Mouse (Mus musculus) liver, postnatal 0 days (tissue): ENCODE data around the gene Plcd3. TPM values are rescaled to one million over a fixed set of nuclear protein-coding genes. Genes with fewer than 3 reads are reported as not detected.

ENCODE experiments used
- ATAC-seq: fragments of 200-750 bp; cut with Nextera tagmentation; 2 replicates; pipeline ENCODE4 v1.8.0; 2017; ENCODE audit warnings: mild to moderate bottlenecking, moderate library complexity
- DNase-seq: peaks from one replicate; pipeline ENCODE4 v3.0.0-alpha.2; 2016
- H3K27ac ChIP-seq: fragments of 300-500 bp; sonication (generic); 2 replicates; pipeline ENCODE4 v1.5.1; 2014; ENCODE audit warnings: antibody characterized with exemption, moderate library complexity, mild to moderate bottlenecking, low read depth
- H3K27me3 ChIP-seq: fragments of 300-500 bp; sonication (generic); 2 replicates; pipeline ENCODE4 v1.6.1; 2014; ENCODE audit warnings: low read length, control low read depth, mixed read lengths; ENCODE audit not compliant: insufficient read depth
- H3K36me3 ChIP-seq: fragments of 300-500 bp; sonication (generic); replicated peaks from 2 replicates; pipeline ENCODE4 v1.6.1; 2014; ENCODE audit warnings: mild to moderate bottlenecking, control low read depth, low read length, moderate library complexity, mixed read lengths; ENCODE audit not compliant: insufficient read depth
- H3K4me1 ChIP-seq: fragments of 300-500 bp; sonication (generic); 2 replicates; pipeline ENCODE4 v1.6.1; 2014; ENCODE audit warnings: antibody characterized with exemption, mild to moderate bottlenecking, control low read depth; ENCODE audit not compliant: insufficient read depth
- H3K4me2 ChIP-seq: fragments of 300-500 bp; sonication (generic); 2 replicates; pipeline ENCODE4 v1.6.1; 2014; ENCODE audit warnings: low read depth, mild to moderate bottlenecking, low read length, moderate library complexity, mixed read lengths
- H3K4me3 ChIP-seq: fragments of 300-500 bp; sonication (generic); 2 replicates; pipeline ENCODE4 v1.5.1; 2014; ENCODE audit warnings: low read depth, low read length
- H3K9ac ChIP-seq: fragments of 300-500 bp; sonication (generic); replicated peaks from 2 replicates; pipeline ENCODE4 v1.6.1; 2014; ENCODE audit warnings: mild to moderate bottlenecking, moderate library complexity
- H3K9me3 ChIP-seq: fragments of 300-500 bp; sonication (generic); 2 replicates; pipeline ENCODE4 v1.6.1; 2016; ENCODE audit warnings: mild to moderate bottlenecking, control low read depth, low read length, mixed read lengths
- CTCF ChIP-seq: sonication (generic); IDR thresholded peaks from 2 replicates; pipeline ENCODE4 v1.5.1; 2016; ENCODE audit warnings: antibody characterized with exemption, low read depth
- EP300 ChIP-seq: IDR thresholded peaks from 2 replicates; pipeline ENCODE4 v1.6.1; 2016; ENCODE audit warnings: antibody characterized with exemption, low read depth, mild to moderate bottlenecking
- WGBS: fragments of 180-500 bp; shearing (Covaris S2); extraction: QIAGEN DNeasy Blood & Tissue Kit; methylation state at CpG from one replicate; pipeline ENCODE4 v1.1.7; 2014; ENCODE audit not compliant: insufficient replicate concordance; 5-methylcytosine and 5-hydroxymethylcytosine counted together
- polyA plus RNA-seq: library from polyadenylated mRNA; unstranded; fragments of >200 nt; fragmentation: Nextera tagmentation; extraction: Ambion mirVana; gene quantifications from 2 replicates; pipeline ENCODE4 v1.2.1, GENCODE M21; 2015

The Plcd3 gene
- polyA plus RNA-seq, 1 experiment from 2014 or later = 0.82 TPM

DNA sequence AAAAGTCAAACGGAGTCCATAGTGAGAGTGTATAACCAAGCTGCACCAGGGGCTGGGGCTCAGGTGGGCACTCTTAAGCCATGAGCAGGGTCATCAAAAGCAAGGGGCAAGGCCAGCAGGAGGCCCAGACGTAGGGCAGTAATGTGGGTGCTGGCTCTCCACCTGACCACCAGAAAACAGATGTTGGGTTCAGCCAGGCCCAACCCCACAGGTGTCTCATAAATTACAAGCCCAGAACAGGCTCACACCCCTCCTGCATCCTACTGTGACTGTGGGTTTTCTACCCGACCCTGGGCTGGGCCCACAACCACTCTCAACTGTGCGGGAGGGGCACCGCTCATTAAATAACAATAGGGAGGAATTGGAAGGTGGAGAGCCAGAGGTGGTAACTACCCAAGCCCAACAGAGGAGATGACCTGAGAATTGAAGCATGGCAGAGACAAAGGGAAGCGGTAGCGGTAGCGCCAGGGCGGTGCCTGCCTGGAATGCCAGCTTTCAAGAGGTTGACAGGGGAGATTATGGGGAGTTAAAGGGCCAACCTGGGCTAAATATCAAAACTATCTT is 6.3 kb downstream of the Plcd3 start:
- Histone ChIP-seq H3K4me3 (no peak overlapping the region), H3K4me2 (no peak overlapping the region), H3K27me3 (peaks cover under 1% of the 10 kb centered on the region), H3K9me3 (no peaks in the 10 kb centered on the region), H3K4me1 (peaks cover 5% of the 10 kb centered on the region; the same call in 1 of the 2 replicates), H3K9ac (no peak overlapping the region), H3K27ac (no peak overlapping the region), H3K36me3 (no peaks in the 10 kb centered on the region)
- TF ChIP-seq EP300 (no peak), CTCF (no peak)
- DNase-seq (no peak), ATAC-seq (no peak)
- WGBS = 75% methylated on average over 9 of the region's 9 CpGs

- no peak for TF ChIP-seq EP300
- TF ChIP-seq CTCF = no peak
- peak; percentile 35; the same call in 1 of the 2 replicates for ATAC-seq
- 54% methylated on average over 20 of the region's 20 CpGs for whole genome bisulfite sequencing
- Histone ChIP-seq H3K27me3 (no peaks in the 10 kb centered on the region), H3K9ac (no peak overlapping the region), H3K36me3 (no peaks in the 10 kb centered on the region), H3K4me2 (no peak overlapping the region), H3K4me3 (no peak overlapping the region), H3K9me3 (no peaks in the 10 kb centered on the region), H3K27ac (peak overlapping the region; percentile 29; the same call in 1 of the 2 replicates), H3K4me1 (peaks cover 5% of the 10 kb centered on the region; the same call in 1 of the 2 replicates)
- no peak for DNase-seq
Observed at GRCm38 (mm10) chr11:103093862-103094833, 7.3 kb downstream of the Plcd3 start.

GRCm38 (mm10) chr11:103093306-103093705 is 8.2 kb downstream of the Plcd3 start:
- ATAC-seq (no peak), DNase-seq (no peak)
- no peak overlapping the region for H3K9ac ChIP-seq
- TF ChIP-seq EP300 = no peak
- no peak for TF ChIP-seq CTCF
- peaks cover 5% of the 10 kb centered on the region; the same call in 1 of the 2 replicates for H3K4me1 ChIP-seq
- no peaks in the 10 kb centered on the region for H3K36me3 ChIP-seq
- H3K4me2 ChIP-seq = no peak overlapping the region
- no peaks in the 10 kb centered on the region for H3K27me3 ChIP-seq
- WGBS = 72% methylated on average over 7 of the region's 7 CpGs
- no peak overlapping the region for H3K4me3 ChIP-seq
- H3K9me3 ChIP-seq = no peaks in the 10 kb centered on the region
- H3K27ac ChIP-seq = no peak overlapping the region

DNA sequence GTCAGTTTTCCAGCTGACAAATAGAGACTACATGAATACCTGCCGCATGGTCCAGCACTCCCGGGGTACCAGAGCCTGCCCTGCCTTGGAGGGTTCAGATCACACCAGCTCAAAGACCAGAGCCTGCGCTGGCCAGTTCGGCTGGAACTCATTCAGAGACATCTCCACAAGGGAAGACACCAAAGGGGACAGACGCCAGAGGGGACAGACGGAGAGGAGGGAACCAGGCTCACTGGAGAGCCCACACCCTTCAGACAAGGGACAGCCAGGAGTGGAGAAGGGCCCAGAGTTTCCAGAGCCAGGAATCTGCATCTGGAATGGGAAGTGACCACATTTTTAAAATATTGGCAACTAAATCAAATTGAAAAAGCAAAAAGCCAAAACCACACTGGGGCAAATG is 19.8 kb downstream of the Plcd3 start:
- 73% methylated on average over 6 of the region's 6 CpGs for WGBS
- no peak overlapping the region for H3K4me3 ChIP-seq
- ATAC-seq = no peak
- no peaks in the 10 kb centered on the region for H3K9me3 ChIP-seq
- H3K36me3 ChIP-seq = no peaks in the 10 kb centered on the region
- TF ChIP-seq CTCF (no peak), EP300 (no peak)
- no peak overlapping the region for H3K4me2 ChIP-seq
- no peak for DNase-seq
- H3K9ac ChIP-seq = no peak overlapping the region
- peaks cover 9% of the 10 kb centered on the region for H3K4me1 ChIP-seq
- H3K27ac ChIP-seq = no peak overlapping the region
- H3K27me3 ChIP-seq = peaks cover 12% of the 10 kb centered on the region

- ATAC-seq = 0 out of 2 replicates have a peak, but pooled peaks have one; percentile 31
- Histone ChIP-seq H3K27me3 (peaks cover 12% of the 10 kb centered on the region), H3K4me1 (peaks cover 9% of the 10 kb centered on the region), H3K4me3 (peak overlapping the region; percentile 28), H3K9me3 (no peaks in the 10 kb centered on the region), H3K27ac (no peak overlapping the region), H3K4me2 (peak overlapping the region; percentile 58), H3K9ac (0 out of 2 replicates have a peak overlapping the region, but pooled peaks have one; percentile 30), H3K36me3 (no peaks in the 10 kb centered on the region)
- TF ChIP-seq EP300 (no peak), CTCF (peak; percentile 45)
- 10% methylated on average over 39 of the region's 43 CpGs for WGBS
- peak; percentile 32 for DNase-seq
Observed at GRCm38 (mm10) chr11:103080323-103081091, 21.0 kb downstream of the Plcd3 start.

DNA sequence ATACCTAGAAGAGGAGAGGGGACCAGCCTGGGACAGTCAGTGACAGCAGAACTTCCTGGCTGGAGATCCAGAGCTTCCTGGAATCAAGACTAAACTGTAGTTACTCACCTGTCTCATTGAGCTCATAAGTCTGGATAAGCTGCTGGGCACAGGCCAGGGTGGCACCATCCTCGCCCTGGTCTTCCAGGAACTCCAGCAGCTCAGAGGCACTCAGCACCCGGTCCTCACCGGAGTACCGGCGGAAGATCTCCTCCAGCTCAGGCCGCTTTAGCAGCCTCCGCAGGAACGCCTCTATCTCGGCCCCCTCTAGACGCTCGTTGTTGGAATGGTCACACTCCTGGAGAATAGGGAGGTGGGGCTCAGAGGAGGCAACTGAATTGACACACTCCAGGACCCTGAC is 23.3 kb downstream of the Plcd3 start:
- peaks cover 9% of the 10 kb centered on the region for H3K4me1 ChIP-seq
- WGBS = 91% methylated on average over 11 of the region's 11 CpGs
- no peak overlapping the region for H3K9ac ChIP-seq
- no peak for ATAC-seq
- H3K4me2 ChIP-seq = no peak overlapping the region
- TF ChIP-seq CTCF = no peak
- TF ChIP-seq EP300 = no peak
- no peaks in the 10 kb centered on the region for H3K36me3 ChIP-seq
- H3K27ac ChIP-seq = no peak overlapping the region
- no peak for DNase-seq
- H3K4me3 ChIP-seq = no peak overlapping the region
- H3K9me3 ChIP-seq = no peaks in the 10 kb centered on the region
- H3K27me3 ChIP-seq = peaks cover 12% of the 10 kb centered on the region
